ENCODE assay signal across 15 mouse cellular contexts in the genomic region with DNA sequence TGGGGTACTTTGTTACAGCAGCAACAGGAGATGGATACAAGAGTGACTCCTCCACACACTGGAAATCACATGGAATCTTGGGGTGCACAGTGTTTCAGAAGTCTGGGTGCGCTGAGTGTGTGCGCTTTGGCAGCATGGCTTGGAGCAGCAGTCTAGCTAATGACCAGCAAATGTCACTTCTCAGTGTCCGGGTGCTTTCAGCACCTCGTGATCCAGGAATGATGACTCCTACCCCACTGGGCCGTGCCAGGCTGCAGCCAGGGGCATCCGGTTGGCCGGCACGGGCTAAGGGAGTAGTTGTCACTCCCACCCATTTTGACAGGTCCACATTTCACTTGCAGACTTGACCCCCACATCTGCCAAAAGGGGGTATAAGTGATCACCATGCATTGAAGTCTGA.
"Had no signal": no experiment of that assay in that cellular context is flagged by ENCODE, and none has a peak within 500 bp of the region (broad histone marks: within the 10 kb centered on the region; RNA-seq: fewer than 3 reads in every experiment).

No protein-coding gene starts in this region.

- H3K4me3 ChIP-seq: layer of hippocampus, adult 2 months; liver, embryonic 15.5 days; neural tube, embryonic 13.5 days had no signal

- H3K27me3 ChIP-seq: liver, embryonic 15.5 days; neural tube, embryonic 13.5 days had no signal

- H3K27ac ChIP-seq: layer of hippocampus, adult 2 months; liver, embryonic 15.5 days; neural tube, embryonic 13.5 days had no signal

- H3K9ac ChIP-seq: liver, embryonic 15.5 days; lung, embryonic 14.5 days; neural tube, embryonic 13.5 days had no signal

- H3K4me1 ChIP-seq: liver, embryonic 15.5 days had no signal

- H3K9me3 ChIP-seq: liver, embryonic 15.5 days; neural tube, embryonic 13.5 days had no signal

- DNase-seq: kidney, postnatal 36 days; lung, embryonic 14.5 days; lung, postnatal 10 days; lung, postnatal 4 days; retina, postnatal 1 day; right cerebral cortex, postnatal 4 days; spleen, adult 18-20 months; thymus, adult 18-20 months; thymus, postnatal 14 days had no signal

- ATAC-seq: midbrain, embryonic 16.5 days had no signal

- H3K4me2 ChIP-seq: liver, embryonic 11.5 days; liver, embryonic 15.5 days; lung, embryonic 14.5 days; midbrain, embryonic 11.5 days; neural tube, embryonic 13.5 days had no signal

- H3K36me3 ChIP-seq: liver, embryonic 15.5 days; neural tube, embryonic 13.5 days had no signal
